In the genomic region with DNA sequence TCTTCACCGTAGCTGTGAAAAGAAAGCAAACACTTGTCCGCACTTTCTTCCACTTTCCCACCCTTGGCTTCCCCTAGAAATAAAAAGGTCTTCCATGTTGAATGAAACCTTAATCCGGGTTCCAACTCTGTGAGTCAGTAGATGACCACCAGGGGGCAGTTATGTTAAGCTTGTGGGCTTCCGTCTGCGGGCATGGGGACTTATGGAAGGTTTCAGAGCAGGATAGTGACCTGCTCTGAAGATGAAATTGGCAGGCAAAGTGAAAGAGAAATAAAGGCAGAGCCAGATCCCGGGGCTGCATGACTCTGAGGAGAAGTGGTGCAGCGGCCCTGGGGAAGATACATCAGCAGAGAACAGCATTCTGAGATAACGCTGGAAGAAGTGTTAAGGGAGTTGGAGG, we compare ENCODE assay signal across 8 mouse cellular contexts.
DNase-seq lines count a peak whose midpoint lies in the region; ATAC-seq and TF ChIP-seq lines count a peak whose summit lies in the region.

No protein-coding gene starts in this region.

- H3K4me2 ChIP-seq in limb, embryonic 13.5 days (replicated peaks), result peak overlapping the region; percentile 23; the same call in 1 of the 2 replicates

- peaks cover 42% of the 10 kb centered on the region for H3K4me1 ChIP-seq in embryonic facial prominence, embryonic 10.5 days
- peaks cover 23% of the 10 kb centered on the region for H3K4me1 ChIP-seq in limb, embryonic 13.5 days
- no peaks in the 10 kb centered on the region for H3K4me1 ChIP-seq in testis, adult 2 months (ENCODE audit: control insufficient read depth, insufficient read depth, low read length)

- peak; percentile 90 for DNase-seq in 3T3-L1 (ENCODE audit: low read depth, low spot score)
- peak; percentile 87 for DNase-seq in adrenal gland, postnatal 10 days
- DNase-seq in embryonic facial prominence, embryonic 10.5 days (ENCODE audit: low spot score), result peak; percentile 81
- peak; percentile 85 for DNase-seq in heart, adult 8-10 months (ENCODE audit: low spot score)
- DNase-seq in kidney, adult 9 months, result peak; percentile 85
- peak; percentile 77 for DNase-seq in neural tube, embryonic 10.5 days (ENCODE audit: extremely low spot score, low spot score)

- H3K4me3 ChIP-seq in embryonic facial prominence, embryonic 10.5 days, result no peak overlapping the region
- no peak overlapping the region for H3K4me3 ChIP-seq in limb, embryonic 13.5 days
- no peak overlapping the region for H3K4me3 ChIP-seq in testis, adult 2 months (ENCODE audit: control insufficient read depth, low read depth, low read length)

- H3K9me3 ChIP-seq in embryonic facial prominence, embryonic 10.5 days, result no peaks in the 10 kb centered on the region
- no peaks in the 10 kb centered on the region for H3K9me3 ChIP-seq in limb, embryonic 13.5 days

- no peaks in the 10 kb centered on the region for H3K36me3 ChIP-seq in embryonic facial prominence, embryonic 10.5 days (replicated peaks)
- H3K36me3 ChIP-seq in limb, embryonic 13.5 days, result no peaks in the 10 kb centered on the region
- no peaks in the 10 kb centered on the region for H3K36me3 ChIP-seq in testis, adult 2 months (ENCODE audit: control insufficient read depth, insufficient read depth, low read length)

- peak overlapping the region; percentile 57 for H3K27ac ChIP-seq in embryonic facial prominence, embryonic 10.5 days (replicated peaks)
- no peak overlapping the region for H3K27ac ChIP-seq in limb, embryonic 13.5 days
- H3K27ac ChIP-seq in testis, adult 2 months (ENCODE audit: control insufficient read depth, insufficient read depth, low read depth, low read length), result no peak overlapping the region

- 33% methylated on average over 8 of the region's 8 CpGs for WGBS in embryonic facial prominence, embryonic 10.5 days
- 26% methylated on average over 8 of the region's 8 CpGs for WGBS in limb, embryonic 13.5 days

- H3K9ac ChIP-seq in limb, embryonic 13.5 days, result no peak overlapping the region

- peaks cover 4% of the 10 kb centered on the region; the same call in 1 of the 2 replicates for H3K27me3 ChIP-seq in embryonic facial prominence, embryonic 10.5 days (replicated peaks; ENCODE audit: low read depth, poor library complexity, severe bottlenecking)
- H3K27me3 ChIP-seq in limb, embryonic 13.5 days, result no peaks in the 10 kb centered on the region
- H3K27me3 ChIP-seq in testis, adult 2 months (ENCODE audit: control insufficient read depth, insufficient read depth, low read length), result no peaks in the 10 kb centered on the region

- TF ChIP-seq POLR2A in testis, adult 2 months (IDR thresholded peaks at IDR 0.05; ENCODE audit: control insufficient read depth, low read depth, low read length), result no peak

- peak; percentile 24; the same call in 1 of the 2 replicates for TF ChIP-seq CTCF in testis, adult 2 months (IDR thresholded peaks at IDR 0.05; ENCODE audit: control insufficient read depth, insufficient read depth, insufficient replicate concordance, low read depth, low read length)

- peak; percentile 29; the same call in 1 of the 2 replicates for ATAC-seq in limb, embryonic 13.5 days (ENCODE audit: low FRiP score, low read depth)
